Mouse (Mus musculus): ENCODE measurements at regions not wholly inside any gene's neighbourhood (a gene's known extent, or its start where the extent isn't known, plus 50 kb on each side); places are given as distances from the start of the nearest gene placed in this dataset.

GRCm38 (mm10) chr5:133096340-133096739, 553.2 kb upstream of the Auts2 start:
- no peak for DNase-seq (ENCODE audit: low spot score)

GRCm38 (mm10) chr5:133084859-133085258, 541.7 kb upstream of the Auts2 start:
- no peak for DNase-seq (ENCODE audit: low spot score)

GRCm38 (mm10) chr5:133080751-133081150, 537.6 kb upstream of the Auts2 start:
- DNase-seq (ENCODE audit: low spot score) = no peak

- DNase-seq (ENCODE audit: low spot score) = no peak
These were observed 535.8 kb upstream of the Auts2 start for GRCm38 (mm10) chr5:133078916-133079315.

- no peak for DNase-seq (ENCODE audit: low spot score)
These were observed 535.2 kb upstream of the Auts2 start for GRCm38 (mm10) chr5:133078390-133078789.

- no peak for DNase-seq (ENCODE audit: low spot score)
These were observed 530.2 kb upstream of the Auts2 start for GRCm38 (mm10) chr5:133073317-133073716.

- no peak for DNase-seq (ENCODE audit: low spot score)
These were observed 527.0 kb upstream of the Auts2 start for GRCm38 (mm10) chr5:133070141-133070540.

GRCm38 (mm10) chr5:133062481-133062880, 519.3 kb upstream of the Auts2 start:
- no peak for DNase-seq (ENCODE audit: low spot score)

- DNase-seq (ENCODE audit: low spot score) = no peak
These were observed 504.3 kb upstream of the Auts2 start for GRCm38 (mm10) chr5:133047456-133047855.

- no peak for DNase-seq (ENCODE audit: low spot score)
These were observed 502.5 kb upstream of the Auts2 start for GRCm38 (mm10) chr5:133045637-133046036.

- no peak for DNase-seq (ENCODE audit: low spot score)
These were observed 484.4 kb upstream of the Auts2 start for GRCm38 (mm10) chr5:133027590-133027989.

- no peak for DNase-seq (ENCODE audit: low spot score)
These were observed 482.0 kb upstream of the Auts2 start for GRCm38 (mm10) chr5:133025121-133025520.

- DNase-seq (ENCODE audit: low spot score) = no peak
These were observed 477.7 kb upstream of the Auts2 start for GRCm38 (mm10) chr5:133020821-133021220.

GRCm38 (mm10) chr5:133020116-133020515, 477.0 kb upstream of the Auts2 start:
- no peak for DNase-seq (ENCODE audit: low spot score)

GRCm38 (mm10) chr5:133010624-133011575, 467.8 kb upstream of the Auts2 start:
- no peak for DNase-seq (ENCODE audit: low spot score)

- no peak for DNase-seq (ENCODE audit: low spot score)
These were observed 439.7 kb upstream of the Auts2 start for GRCm38 (mm10) chr5:132982866-132983265.

GRCm38 (mm10) chr5:132979013-132979412, 435.9 kb upstream of the Auts2 start:
- DNase-seq (ENCODE audit: low spot score) = no peak

- no peak for DNase-seq (ENCODE audit: low spot score)
These were observed 432.3 kb upstream of the Auts2 start for GRCm38 (mm10) chr5:132975303-132975932.

- DNase-seq (ENCODE audit: low spot score) = no peak
These were observed 431.7 kb upstream of the Auts2 start for GRCm38 (mm10) chr5:132974876-132975275.

- no peak for DNase-seq (ENCODE audit: low spot score)
These were observed 427.9 kb upstream of the Auts2 start for GRCm38 (mm10) chr5:132971046-132971445.

GRCm38 (mm10) chr5:132969376-132969775, 426.2 kb upstream of the Auts2 start:
- no peak for DNase-seq (ENCODE audit: low spot score)

GRCm38 (mm10) chr5:132959901-132960300, 416.8 kb upstream of the Auts2 start:
- peak; percentile 9 for DNase-seq (ENCODE audit: low spot score)

GRCm38 (mm10) chr5:132956184-132956583, 413.0 kb upstream of the Auts2 start:
- no peak for DNase-seq (ENCODE audit: low spot score)

All from ovary, postnatal 14 days (tissue).